Mouse (Mus musculus) midbrain, embryonic 11.5 days (tissue): ENCODE results near the gene Spata4. TPM values are rescaled to one million over a fixed set of nuclear protein-coding genes. Genes with fewer than 3 reads are reported as not detected.

Experiments used
- ATAC-seq: fragments of 200-750 bp; cut with Nextera tagmentation; 2 replicates; pipeline ENCODE4 v1.8.0; 2017; ENCODE audit warnings: moderate TSS enrichment, moderate library complexity; ENCODE audit not compliant: low FRiP score
- DNase-seq: peaks from one replicate; pipeline ENCODE4 v3.0.0; 2015; ENCODE audit warnings: low spot score; ENCODE audit errors: missing footprints
- H3K27ac ChIP-seq: fragments of 300-500 bp; sonication (generic); 2 replicates; pipeline ENCODE4 v1.5.1; 2014; ENCODE audit warnings: low read depth, low read length
- H3K27me3 ChIP-seq: fragments of 300-500 bp; sonication (generic); 2 replicates; pipeline ENCODE4 v1.6.1; 2014; ENCODE audit warnings: mild to moderate bottlenecking, low read length, moderate library complexity, mixed read lengths; ENCODE audit not compliant: control insufficient read depth, insufficient read depth
- H3K36me3 ChIP-seq: fragments of 300-500 bp; sonication (generic); 2 replicates; pipeline ENCODE4 v1.6.1; 2014; ENCODE audit warnings: mild to moderate bottlenecking, low read length, moderate library complexity, mixed read lengths; ENCODE audit not compliant: control insufficient read depth, insufficient read depth
- H3K4me1 ChIP-seq: fragments of 300-500 bp; sonication (generic); 2 replicates; pipeline ENCODE4 v1.6.1; 2014; ENCODE audit warnings: low read length; ENCODE audit not compliant: control insufficient read depth, insufficient read depth
- H3K4me2 ChIP-seq: fragments of 300-500 bp; sonication (generic); 2 replicates; pipeline ENCODE4 v1.6.1; 2014; ENCODE audit warnings: mild to moderate bottlenecking, moderate library complexity
- H3K4me3 ChIP-seq: fragments of 300-500 bp; sonication (generic); 2 replicates; pipeline ENCODE4 v1.5.1; 2014; ENCODE audit warnings: low read depth, low read length
- H3K9ac ChIP-seq: fragments of 300-500 bp; sonication (generic); 2 replicates; pipeline ENCODE4 v1.6.1; 2014; ENCODE audit warnings: low read length
- H3K9me3 ChIP-seq: fragments of 300-500 bp; sonication (generic); 2 replicates; pipeline ENCODE4 v1.6.1; 2016; ENCODE audit warnings: low read length; ENCODE audit not compliant: control insufficient read depth
- WGBS: fragments of 180-500 bp; shearing (Covaris S2); extraction: QIAGEN DNeasy Blood & Tissue Kit; methylation state at CpG from one replicate; pipeline ENCODE4 v1.1.7; 2014; 5-methylcytosine and 5-hydroxymethylcytosine counted together
- polyA plus RNA-seq: library from polyadenylated mRNA; unstranded; fragments of >200 nt; fragmentation: Nextera tagmentation; extraction: Ambion mirVana; gene quantifications from 2 replicates; pipeline ENCODE4 v1.2.1, GENCODE M21; 2014

Gene Spata4
- polyA plus RNA-seq: not detected in 2 replicates

DNA sequence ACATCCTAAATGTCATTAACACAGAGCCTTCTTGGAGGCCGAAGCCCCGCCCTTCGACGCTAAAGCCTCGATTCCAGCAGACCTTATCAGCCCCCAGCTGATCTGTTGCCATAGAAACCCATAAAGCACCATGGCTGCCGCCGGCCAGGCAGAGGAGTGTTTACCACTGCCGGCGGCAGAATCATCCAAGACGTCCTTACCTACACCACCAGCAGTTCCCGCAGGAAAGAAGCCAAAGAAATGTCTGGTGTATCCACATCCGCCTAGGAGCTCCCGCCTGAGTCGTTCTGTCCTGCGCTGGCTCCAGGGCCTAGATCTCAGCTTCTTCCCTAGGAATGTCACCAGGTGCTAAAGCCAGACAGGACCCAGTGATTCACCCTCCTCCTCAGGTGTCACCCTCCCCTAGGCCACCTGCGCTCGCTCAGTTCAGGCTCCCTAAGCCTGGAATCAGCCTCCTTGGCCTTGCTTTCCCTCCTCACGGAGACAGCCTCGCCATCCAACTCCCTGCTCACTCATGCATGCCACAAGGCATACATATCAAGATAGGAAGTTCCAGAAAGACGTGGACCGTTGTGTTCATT, at the start of gene Spata4:
Gene Spata4 (plus strand): TSS at position 111 of the 581 bp plus-strand sequence.
- H3K4me3 ChIP-seq: peak within 1 kb of the TSS; percentile 28
- 4% methylated on average over 21 of the region's 21 CpGs for WGBS
- H3K9me3 ChIP-seq: no peaks in the 10 kb centered on the region
- no peaks in the 10 kb centered on the region; the same call in 1 of the 2 replicates for H3K4me1 ChIP-seq
- H3K36me3 ChIP-seq: no peaks in the 10 kb centered on the region
- H3K4me2 ChIP-seq: peak within 1 kb of the TSS; percentile 65
- no peak within 1 kb of the TSS for H3K27ac ChIP-seq
- H3K27me3 ChIP-seq: no peaks in the 10 kb centered on the region
- ATAC-seq (peak; percentile 97), DNase-seq (peak; percentile 96)
- peak within 1 kb of the TSS; percentile 53 for H3K9ac ChIP-seq

DNA sequence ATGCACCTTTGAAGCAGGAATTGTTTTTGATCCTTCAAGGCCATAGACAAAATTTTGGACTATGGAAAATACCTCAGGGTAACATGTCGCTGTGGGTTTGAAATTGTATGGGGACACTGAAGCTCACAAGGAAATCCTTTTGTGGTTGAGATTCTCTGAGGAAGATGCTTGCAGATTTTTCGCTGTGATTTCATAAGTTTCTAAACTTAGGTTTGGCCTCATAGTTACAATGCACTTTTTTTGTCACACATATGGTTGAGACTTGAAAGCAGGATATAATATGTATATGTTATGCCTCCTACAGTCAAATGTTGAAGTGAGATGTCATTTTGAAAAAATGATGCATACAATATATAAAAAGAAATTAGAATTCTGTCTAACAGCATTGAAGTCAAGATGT, 45.7 kb upstream of the Spata4 start:
- Histone ChIP-seq H3K4me2 (no peak overlapping the region), H3K9ac (no peak overlapping the region), H3K4me3 (no peak overlapping the region), H3K27ac (no peak overlapping the region), H3K9me3 (no peaks in the 10 kb centered on the region), H3K36me3 (no peaks in the 10 kb centered on the region), H3K27me3 (no peaks in the 10 kb centered on the region), H3K4me1 (no peaks in the 10 kb centered on the region)
- WGBS: 85% methylated on average over 2 of the region's 2 CpGs
- ATAC-seq (no peak), DNase-seq (no peak)

DNA sequence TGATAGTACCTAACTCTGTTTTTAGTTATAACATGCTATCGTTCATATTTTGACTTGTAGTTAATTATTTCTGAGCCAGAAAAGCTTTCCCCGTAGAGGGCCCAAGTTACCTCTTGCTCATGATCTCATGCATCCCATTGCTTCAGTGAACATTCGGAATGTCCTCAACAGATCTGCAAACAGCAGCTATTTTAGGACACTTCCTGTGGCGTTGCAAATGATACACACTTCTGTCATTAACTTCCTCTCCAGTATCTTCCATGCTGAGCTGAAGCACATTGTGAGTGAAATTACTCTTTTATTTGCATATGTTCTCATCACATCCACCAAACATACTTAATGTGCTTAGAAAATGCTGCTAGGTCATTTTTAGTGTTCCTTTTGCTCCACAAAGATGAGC, 38.4 kb upstream of the Spata4 start:
- Histone ChIP-seq H3K4me1 (no peaks in the 10 kb centered on the region), H3K27ac (no peak overlapping the region), H3K27me3 (no peaks in the 10 kb centered on the region), H3K36me3 (no peaks in the 10 kb centered on the region), H3K4me3 (no peak overlapping the region), H3K9ac (no peak overlapping the region), H3K4me2 (no peak overlapping the region), H3K9me3 (no peaks in the 10 kb centered on the region)
- DNase-seq (no peak), ATAC-seq (no peak)
- 86% methylated on average over 4 of the region's 4 CpGs for WGBS

DNA sequence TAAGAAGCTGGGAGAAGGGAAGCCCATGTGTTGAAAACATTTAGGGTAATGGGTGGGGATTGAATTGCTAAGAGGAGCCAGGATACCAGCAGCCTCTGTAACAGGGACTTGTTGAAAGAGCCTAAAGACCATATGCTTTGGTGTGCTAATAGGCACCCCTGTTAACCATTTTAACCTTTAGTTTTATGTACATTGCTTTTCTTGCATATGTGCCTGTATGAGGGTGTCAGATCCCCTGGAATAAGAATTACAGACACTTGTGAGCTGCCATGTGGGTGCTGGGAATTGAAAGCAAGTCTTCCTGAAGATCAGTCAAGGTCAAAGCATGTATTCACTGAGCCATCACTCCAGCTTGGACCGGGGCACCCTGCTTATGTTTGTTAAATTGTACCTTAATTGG, 35.4 kb upstream of the Spata4 start:
- H3K27me3 ChIP-seq: no peaks in the 10 kb centered on the region
- 91% methylated on average over 1 of the region's 1 CpGs for whole genome bisulfite sequencing
- no peak for ATAC-seq

DNA sequence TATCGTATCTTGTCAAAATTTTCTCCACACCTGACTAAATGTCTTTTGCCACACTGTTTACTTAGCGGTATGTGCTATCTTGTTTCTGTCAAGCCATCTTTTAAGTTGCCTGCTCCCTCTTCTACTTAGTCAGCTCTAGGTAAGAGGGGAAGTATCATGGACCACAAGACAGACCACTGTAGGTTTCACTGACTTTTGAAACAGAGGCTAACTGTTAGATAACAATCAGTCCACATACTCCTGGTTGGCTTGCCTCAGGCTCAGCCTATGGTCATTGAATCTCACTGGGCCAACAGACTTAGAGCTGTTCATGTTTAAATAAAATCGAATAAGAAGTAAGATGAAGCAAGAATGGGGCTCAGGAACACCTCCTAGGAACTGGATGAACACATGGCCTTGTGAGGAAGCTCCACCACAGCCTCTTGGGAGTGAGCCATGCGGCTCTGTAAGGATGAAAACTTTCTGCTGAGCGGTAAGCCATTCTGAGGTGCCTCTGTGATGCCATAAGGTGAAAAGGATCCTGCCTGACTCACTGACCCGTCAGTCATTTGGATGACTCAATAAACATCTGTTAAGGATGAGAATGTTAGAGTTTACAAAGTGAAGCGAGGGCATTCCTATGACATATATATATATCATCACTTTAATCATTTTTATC, 34.8 kb upstream of the Spata4 start:
- Histone ChIP-seq H3K4me1 (no peaks in the 10 kb centered on the region), H3K4me2 (no peak overlapping the region), H3K36me3 (no peaks in the 10 kb centered on the region), H3K4me3 (no peak overlapping the region), H3K27me3 (no peaks in the 10 kb centered on the region), H3K9ac (no peak overlapping the region), H3K9me3 (no peaks in the 10 kb centered on the region), H3K27ac (no peak overlapping the region)
- no peak for DNase-seq
- ATAC-seq: no peak
- 90% methylated on average over 7 of the region's 7 CpGs for WGBS

More for the DNA sequence above, 35.4 kb upstream of the Spata4 start:
- no peak overlapping the region for H3K27ac ChIP-seq
- no peaks in the 10 kb centered on the region for H3K36me3 ChIP-seq
- no peak overlapping the region for H3K9ac ChIP-seq
- no peaks in the 10 kb centered on the region for H3K9me3 ChIP-seq
- H3K4me2 ChIP-seq: no peak overlapping the region
- H3K4me1 ChIP-seq: no peaks in the 10 kb centered on the region
- H3K4me3 ChIP-seq: no peak overlapping the region
- no peak for DNase-seq

DNA sequence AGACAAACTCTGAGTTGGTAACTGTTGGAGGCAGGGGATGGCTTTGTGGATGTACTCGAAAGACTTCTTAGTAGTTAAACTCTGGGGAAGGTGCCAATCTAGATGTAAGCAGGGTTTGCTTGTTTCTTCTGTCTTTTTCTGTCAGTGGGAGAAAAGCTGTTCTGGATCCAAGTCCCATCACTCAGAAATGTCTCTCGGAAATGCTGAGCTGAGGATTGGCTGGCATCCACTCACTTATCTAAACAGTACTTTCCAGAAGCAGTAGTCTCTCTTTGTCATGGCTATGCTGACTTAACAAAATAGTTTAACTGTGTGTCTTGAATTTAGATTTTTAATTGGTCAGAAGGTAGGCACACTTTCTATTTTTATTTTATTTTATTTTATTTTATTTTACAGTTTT, 33.4 kb upstream of the Spata4 start:
- DNase-seq (no peak), ATAC-seq (no peak)
- H3K9ac ChIP-seq: no peak overlapping the region
- H3K27me3 ChIP-seq: no peaks in the 10 kb centered on the region
- no peaks in the 10 kb centered on the region for H3K9me3 ChIP-seq
- no peak overlapping the region for H3K27ac ChIP-seq
- H3K4me3 ChIP-seq: no peak overlapping the region
- H3K4me1 ChIP-seq: no peaks in the 10 kb centered on the region
- no peaks in the 10 kb centered on the region for H3K36me3 ChIP-seq
- WGBS: 79% methylated on average over 2 of the region's 2 CpGs
- no peak overlapping the region for H3K4me2 ChIP-seq

DNA sequence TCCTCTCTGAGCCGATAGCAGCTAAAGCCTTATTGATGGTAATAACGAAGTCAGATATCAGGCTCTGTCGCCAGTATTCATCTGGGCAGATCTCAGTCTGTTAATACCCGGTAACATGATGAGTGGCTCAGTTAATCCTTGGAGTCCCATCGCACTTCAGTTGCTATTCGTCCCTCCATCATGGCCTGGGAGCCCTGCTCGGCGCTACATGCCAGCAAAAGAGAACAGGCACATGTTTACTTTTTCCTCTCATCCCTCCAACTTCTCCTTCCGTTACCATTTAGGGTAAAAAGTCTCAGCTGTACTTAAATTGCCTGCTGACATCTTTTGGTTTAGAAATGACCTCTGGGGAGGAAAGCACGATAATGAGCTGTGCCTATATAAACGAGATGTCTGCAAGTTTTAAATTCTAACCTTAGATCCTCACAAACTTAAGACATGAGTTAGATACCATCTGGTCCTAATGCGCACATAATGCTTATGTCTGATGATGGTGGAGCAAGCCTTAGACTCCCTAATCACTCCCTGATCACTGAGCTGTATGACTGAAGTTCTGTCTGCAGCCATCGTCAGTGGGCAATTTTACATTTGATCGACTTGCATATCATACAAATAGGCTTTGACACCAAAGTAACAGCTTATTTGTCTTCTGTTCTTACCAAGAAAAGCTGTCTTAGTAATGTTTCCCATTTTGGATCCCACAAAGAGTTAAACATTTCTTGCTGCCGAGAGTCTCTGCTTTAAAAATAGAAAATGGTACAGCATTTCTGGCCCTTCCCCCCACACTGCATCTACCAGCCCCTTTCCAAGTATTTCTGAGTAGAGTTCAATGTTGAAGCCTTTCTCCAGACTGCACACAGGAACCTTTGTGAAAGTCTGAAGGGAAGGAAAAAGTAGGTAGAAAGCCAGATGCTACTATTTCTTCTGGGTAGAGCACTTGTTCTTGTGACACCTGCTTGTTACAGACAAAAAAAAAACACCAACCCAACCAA, 29.7 kb upstream of the Spata4 start:
- ATAC-seq (no peak), DNase-seq (no peak)
- H3K4me3 ChIP-seq: no peak overlapping the region
- no peaks in the 10 kb centered on the region for H3K27me3 ChIP-seq
- H3K4me1 ChIP-seq: no peaks in the 10 kb centered on the region
- no peak overlapping the region for H3K9ac ChIP-seq
- H3K4me2 ChIP-seq: no peak overlapping the region
- H3K27ac ChIP-seq: no peak overlapping the region
- H3K9me3 ChIP-seq: no peaks in the 10 kb centered on the region
- whole genome bisulfite sequencing: 77% methylated on average over 15 of the region's 15 CpGs
- no peaks in the 10 kb centered on the region for H3K36me3 ChIP-seq

DNA sequence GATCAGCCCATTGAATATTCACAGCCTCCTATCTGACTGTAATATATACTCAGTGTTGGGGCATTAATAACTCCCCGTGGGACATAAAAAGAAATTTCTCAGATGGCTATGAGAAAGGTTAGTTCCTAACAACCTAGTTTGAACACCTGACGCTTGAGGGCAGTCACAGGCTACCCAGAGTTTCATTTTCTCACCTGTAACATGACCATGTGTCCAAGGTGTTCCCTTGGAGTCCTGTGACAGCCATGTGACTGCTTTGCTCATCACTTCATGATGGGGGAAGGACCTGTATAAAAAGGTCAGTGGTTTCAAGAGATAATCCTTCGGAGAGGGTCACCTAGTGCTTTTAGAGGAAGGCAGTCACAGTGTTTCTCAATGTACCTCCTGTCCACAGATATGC, 19.1 kb upstream of the Spata4 start:
- Histone ChIP-seq H3K4me1 (no peaks in the 10 kb centered on the region), H3K4me3 (no peak overlapping the region), H3K27me3 (no peaks in the 10 kb centered on the region), H3K27ac (no peak overlapping the region), H3K9me3 (no peaks in the 10 kb centered on the region), H3K9ac (no peak overlapping the region), H3K4me2 (no peak overlapping the region), H3K36me3 (no peaks in the 10 kb centered on the region)
- no peak for DNase-seq
- no peak for ATAC-seq
- WGBS: 86% methylated on average over 3 of the region's 3 CpGs

DNA sequence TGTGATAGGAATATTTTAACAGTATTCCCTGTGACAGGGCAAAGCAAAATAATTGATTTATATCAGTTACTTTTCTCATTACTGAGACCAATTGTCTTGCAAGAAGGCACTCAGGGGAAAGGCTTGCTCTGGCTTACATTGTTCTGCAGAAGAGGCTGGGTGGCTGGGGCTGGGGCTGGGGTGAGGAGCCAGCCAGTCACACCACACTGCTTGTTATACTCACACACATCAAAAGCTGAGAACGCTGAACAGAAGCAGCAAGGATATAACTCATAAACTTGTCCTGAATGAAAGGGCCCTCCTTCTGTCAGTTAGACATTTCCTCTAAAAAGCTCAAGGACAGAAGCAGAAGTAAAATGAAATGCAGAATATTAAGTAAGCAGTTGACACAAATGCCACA, 17.7 kb upstream of the Spata4 start:
- Histone ChIP-seq H3K9me3 (no peaks in the 10 kb centered on the region), H3K36me3 (no peaks in the 10 kb centered on the region), H3K4me2 (no peak overlapping the region), H3K4me3 (no peak overlapping the region), H3K27ac (no peak overlapping the region), H3K9ac (no peak overlapping the region), H3K27me3 (no peaks in the 10 kb centered on the region), H3K4me1 (no peaks in the 10 kb centered on the region)
- DNase-seq (no peak), ATAC-seq (no peak)
- WGBS: 71% methylated on average over 1 of the region's 1 CpGs
